Mouse (Mus musculus) ES-E14 (cell line): ENCODE measurements around the gene Asphd2.

Source experiments
- CHD2 ChIP-seq: IDR thresholded peaks from 2 replicates; pipeline ENCODE4 v1.6.1; 2014; ENCODE audit warnings: mild to moderate bottlenecking, low read depth, low read length, inconsistent platforms
- HCFC1 ChIP-seq: IDR thresholded peaks from 2 replicates; pipeline ENCODE4 v1.6.1; 2012; ENCODE audit warnings: low read length, inconsistent platforms, borderline replicate concordance; ENCODE audit not compliant: insufficient read depth
- ZC3H11A ChIP-seq: IDR thresholded peaks from 2 replicates; pipeline ENCODE4 v1.6.1; 2012; ENCODE audit warnings: low read depth, mild to moderate bottlenecking, inconsistent platforms, low read length, borderline replicate concordance
- ZNF384 ChIP-seq: IDR thresholded peaks from 2 replicates; pipeline ENCODE4 v1.6.1; 2012; ENCODE audit warnings: low read depth, low read length, inconsistent platforms

GRCm38 (mm10) chr5:112419535-112419934 is 24.9 kb upstream of the Asphd2 start:
- no peak for TF ChIP-seq CHD2
- no peak for TF ChIP-seq ZNF384
- no peak for TF ChIP-seq HCFC1
- TF ChIP-seq ZC3H11A: no peak
